In genomic region chr9:14717689-14718331, GRCm38 (mm10) we compare ENCODE assay signal across 8 mouse cellular contexts. TPM values are rescaled to one million over a fixed set of nuclear protein-coding genes. Genes with fewer than 3 reads are reported as not detected.
DNase-seq lines count a peak whose midpoint lies in the region; ATAC-seq and TF ChIP-seq lines count a peak whose summit lies in the region.

No protein-coding gene starts in this region.

- TF ChIP-seq CTCF in lung, embryonic 14.5 days (IDR thresholded peaks at IDR 0.05; ENCODE audit: low read depth) = no peak

- WGBS in lung, embryonic 14.5 days = 20% methylated on average over 14 of the region's 14 CpGs

- H3K4me3 ChIP-seq in lung, embryonic 14.5 days (ENCODE audit: low read depth, low read length) = peak overlapping the region; percentile 0; the same call in 1 of the 2 replicates

- no peaks in the 10 kb centered on the region for H3K36me3 ChIP-seq in lung, embryonic 14.5 days (ENCODE audit: insufficient read depth)

- H3K9me3 ChIP-seq in lung, embryonic 14.5 days (ENCODE audit: low read depth, low read length) = no peaks in the 10 kb centered on the region

- peak; percentile 75 for ATAC-seq in lung, embryonic 14.5 days (ENCODE audit: insufficient read depth)

- H3K4me1 ChIP-seq in lung, embryonic 14.5 days (ENCODE audit: insufficient read depth) = no peaks in the 10 kb centered on the region

- no peaks in the 10 kb centered on the region for H3K27me3 ChIP-seq in lung, embryonic 14.5 days (ENCODE audit: insufficient read depth, low read length)

- H3K27ac ChIP-seq in lung, embryonic 14.5 days (ENCODE audit: low read depth) = peak overlapping the region; percentile 39

- no peak overlapping the region; the same call in 1 of the 2 replicates for H3K9ac ChIP-seq in lung, embryonic 14.5 days

- peak overlapping the region; percentile 37 for H3K4me2 ChIP-seq in lung, embryonic 14.5 days

- peak; percentile 24 to 39 for DNase-seq in cerebellum, postnatal 10 days
- no peak for DNase-seq in cerebellum, postnatal 36 days
- peak; percentile 44 for DNase-seq in urinary bladder, postnatal 14 days (ENCODE audit: low spot score)
- DNase-seq in urinary bladder, adult 2 months (ENCODE audit: low spot score) = no peak
- DNase-seq in lung, embryonic 14.5 days = peak; percentile 67
- DNase-seq in testis, postnatal 10 days (ENCODE audit: low spot score) = peak; percentile 46
- no peak for DNase-seq in urinary bladder, postnatal 4 days (ENCODE audit: low spot score in 2 of 2)
- no peak for DNase-seq in B cell, adult 2 months

RNA-seq across cellular contexts. Expression of gene Piwil4, which starts 22.7 kb away (rescaled TPM):
- 0.62 and 0.67 TPM in 2 replicates for polyA plus RNA-seq in urinary bladder, adult 2 months (2012; rRNA removed)
- polyA plus RNA-seq in lung, embryonic 14.5 days (2014; fragmentation: Nextera tagmentation; extraction: Ambion mirVana) = 0.18 TPM in 1 of 2 replicates, not detected in the other

RNA-seq across cellular contexts. Expression of gene Fut4, which starts 34.4 kb away (rescaled TPM):
- 5.1 and 5.2 TPM in 2 replicates for polyA plus RNA-seq in urinary bladder, adult 2 months (2012; rRNA removed)
- polyA plus RNA-seq in lung, embryonic 14.5 days (2014; fragmentation: Nextera tagmentation; extraction: Ambion mirVana) = 2.9 and 3.5 TPM in 2 replicates

RNA-seq across cellular contexts. Expression of gene 1700012B09Rik, which starts 53.0 kb away (rescaled TPM):
- not detected in 2 replicates for polyA plus RNA-seq in urinary bladder, adult 2 months (2012; rRNA removed)
- not detected in 2 replicates for polyA plus RNA-seq in lung, embryonic 14.5 days (2014; fragmentation: Nextera tagmentation; extraction: Ambion mirVana)

Comparison
In these comparisons a context has a peak if more than half of its experiments do, and no peak if none do; other contexts are left out.
1. DNase-seq: peak in cerebellum, postnatal 10 days (2 of 2), urinary bladder, postnatal 14 days (single experiment), lung, embryonic 14.5 days (single experiment) and testis, postnatal 10 days (single experiment); none in cerebellum, postnatal 36 days (0 of 2), urinary bladder, adult 2 months (single experiment), urinary bladder, postnatal 4 days (0 of 2) and B cell, adult 2 months (0 of 2).